Mouse (Mus musculus): ENCODE data around the gene Cep170b. TPM values are rescaled to one million over a fixed set of nuclear protein-coding genes. Genes with fewer than 3 reads are reported as not detected.

Gene Cep170b
- polyA plus RNA-seq, 1 experiment from 2014 or later: 4.3 TPM

- Histone ChIP-seq H3K4me2 (ENCODE audit: low read depth, low read length) (no peak overlapping the region), H3K9ac (ENCODE audit: low read length) (no peak overlapping the region), H3K4me3 (ENCODE audit: low read length) (no peak overlapping the region), H3K27me3 (ENCODE audit: control insufficient read depth, insufficient read depth, low read length) (no peaks in the 10 kb centered on the region), H3K9me3 (replicated peaks; ENCODE audit: control insufficient read depth, low read length) (no peaks in the 10 kb centered on the region), H3K27ac (ENCODE audit: low read length) (no peak overlapping the region), H3K4me1 (ENCODE audit: control insufficient read depth, insufficient read depth, low read length) (no peaks in the 10 kb centered on the region), H3K36me3 (ENCODE audit: control insufficient read depth, insufficient read depth) (peaks cover 13% of the 10 kb centered on the region)
- 85% methylated on average over 2 of the region's 2 CpGs for WGBS
- no peak for ATAC-seq (replicated peaks; ENCODE audit: extremely low read depth, insufficient read depth, low FRiP score)
Measured at GRCm38 (mm10) chr12:112734108-112734820, 14.0 kb downstream of the Cep170b start.

- H3K27ac ChIP-seq (ENCODE audit: low read length): no peak overlapping the region
- H3K36me3 ChIP-seq (ENCODE audit: control insufficient read depth, insufficient read depth): peaks cover 14% of the 10 kb centered on the region
- 86% methylated on average over 19 of the region's 19 CpGs for WGBS
- H3K4me2 ChIP-seq (ENCODE audit: low read depth, low read length): no peak overlapping the region
- no peaks in the 10 kb centered on the region for H3K4me1 ChIP-seq (ENCODE audit: control insufficient read depth, insufficient read depth, low read length)
- no peaks in the 10 kb centered on the region for H3K9me3 ChIP-seq (replicated peaks; ENCODE audit: control insufficient read depth, low read length)
- H3K9ac ChIP-seq (ENCODE audit: low read length): no peak overlapping the region
- H3K4me3 ChIP-seq (ENCODE audit: low read length): no peak overlapping the region
- H3K27me3 ChIP-seq (ENCODE audit: control insufficient read depth, insufficient read depth, low read length): no peaks in the 10 kb centered on the region
- no peak for ATAC-seq (replicated peaks; ENCODE audit: extremely low read depth, insufficient read depth, low FRiP score)
Measured at GRCm38 (mm10) chr12:112734881-112735655, 14.8 kb downstream of the Cep170b start.

GRCm38 (mm10) chr12:112735896-112736635, 15.8 kb downstream of the Cep170b start:
- Histone ChIP-seq H3K4me1 (ENCODE audit: control insufficient read depth, insufficient read depth, low read length) (no peaks in the 10 kb centered on the region), H3K4me3 (ENCODE audit: low read length) (no peak overlapping the region), H3K27ac (ENCODE audit: low read length) (no peak overlapping the region), H3K9ac (ENCODE audit: low read length) (no peak overlapping the region), H3K9me3 (replicated peaks; ENCODE audit: control insufficient read depth, low read length) (no peaks in the 10 kb centered on the region), H3K4me2 (ENCODE audit: low read depth, low read length) (no peak overlapping the region), H3K27me3 (ENCODE audit: control insufficient read depth, insufficient read depth, low read length) (no peaks in the 10 kb centered on the region), H3K36me3 (ENCODE audit: control insufficient read depth, insufficient read depth) (peaks cover 14% of the 10 kb centered on the region)
- no peak for ATAC-seq (replicated peaks; ENCODE audit: extremely low read depth, insufficient read depth, low FRiP score)
- WGBS: 91% methylated on average over 29 of the region's 29 CpGs

DNA sequence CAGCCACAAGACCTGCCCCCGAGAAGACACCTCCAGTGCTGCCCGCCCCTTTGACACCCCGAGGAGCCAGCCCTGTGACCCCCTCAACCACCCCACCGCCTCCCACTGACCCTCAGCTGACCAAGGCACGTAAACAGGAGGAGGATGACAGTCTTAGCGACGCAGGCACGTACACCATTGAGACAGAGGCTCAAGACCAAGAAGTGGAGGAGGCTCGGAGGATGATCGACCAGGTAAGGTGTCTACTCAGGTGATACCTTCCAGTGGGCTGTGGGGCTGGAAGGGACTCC, 16.3 kb downstream of the Cep170b start:
- ATAC-seq (replicated peaks; ENCODE audit: extremely low read depth, insufficient read depth, low FRiP score): no peak
- Histone ChIP-seq H3K27ac (ENCODE audit: low read length) (no peak overlapping the region), H3K4me2 (ENCODE audit: low read depth, low read length) (no peak overlapping the region), H3K9me3 (replicated peaks; ENCODE audit: control insufficient read depth, low read length) (no peaks in the 10 kb centered on the region), H3K4me3 (ENCODE audit: low read length) (no peak overlapping the region), H3K36me3 (ENCODE audit: control insufficient read depth, insufficient read depth) (peaks cover 14% of the 10 kb centered on the region), H3K4me1 (ENCODE audit: control insufficient read depth, insufficient read depth, low read length) (no peaks in the 10 kb centered on the region), H3K9ac (ENCODE audit: low read length) (no peak overlapping the region), H3K27me3 (ENCODE audit: control insufficient read depth, insufficient read depth, low read length) (no peaks in the 10 kb centered on the region)
- 82% methylated on average over 10 of the region's 10 CpGs for WGBS

DNA sequence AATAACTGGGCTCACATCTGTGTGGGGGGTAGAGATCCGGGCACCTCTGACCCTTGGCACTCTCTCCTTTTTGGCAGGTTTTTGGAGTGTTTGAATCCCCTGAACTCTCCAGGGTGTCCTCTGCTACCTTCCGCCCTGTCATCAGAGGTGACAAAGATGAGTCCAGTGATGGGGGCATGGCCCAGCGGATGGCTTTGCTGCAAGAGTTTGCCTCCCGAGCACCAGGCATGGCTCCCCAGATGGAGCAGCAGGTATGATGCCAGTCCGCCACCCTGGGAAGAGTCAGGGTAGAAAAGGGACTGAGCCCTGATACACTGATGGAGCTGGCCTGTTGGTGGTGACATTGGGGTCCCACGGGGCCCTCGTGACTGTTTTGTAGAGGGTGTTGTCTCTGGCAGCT, 16.8 kb downstream of the Cep170b start:
- Histone ChIP-seq H3K27me3 (ENCODE audit: control insufficient read depth, insufficient read depth, low read length) (no peaks in the 10 kb centered on the region), H3K4me2 (ENCODE audit: low read depth, low read length) (no peak overlapping the region), H3K9ac (ENCODE audit: low read length) (no peak overlapping the region), H3K36me3 (ENCODE audit: control insufficient read depth, insufficient read depth) (peaks cover 14% of the 10 kb centered on the region), H3K9me3 (replicated peaks; ENCODE audit: control insufficient read depth, low read length) (no peaks in the 10 kb centered on the region), H3K4me1 (ENCODE audit: control insufficient read depth, insufficient read depth, low read length) (no peaks in the 10 kb centered on the region), H3K4me3 (ENCODE audit: low read length) (no peak overlapping the region), H3K27ac (ENCODE audit: low read length) (no peak overlapping the region)
- ATAC-seq (replicated peaks; ENCODE audit: extremely low read depth, insufficient read depth, low FRiP score): no peak
- 90% methylated on average over 7 of the region's 7 CpGs for WGBS

GRCm38 (mm10) chr12:112737761-112738160, 17.5 kb downstream of the Cep170b start:
- peaks cover 4% of the 10 kb centered on the region for H3K4me1 ChIP-seq (ENCODE audit: control insufficient read depth, insufficient read depth, low read length)
- no peak overlapping the region for H3K27ac ChIP-seq (ENCODE audit: low read length)
- H3K36me3 ChIP-seq (ENCODE audit: control insufficient read depth, insufficient read depth): peaks cover 14% of the 10 kb centered on the region
- H3K4me3 ChIP-seq (ENCODE audit: low read length): no peak overlapping the region
- no peaks in the 10 kb centered on the region for H3K27me3 ChIP-seq (ENCODE audit: control insufficient read depth, insufficient read depth, low read length)
- no peak for ATAC-seq (replicated peaks; ENCODE audit: extremely low read depth, insufficient read depth, low FRiP score)
- no peak overlapping the region for H3K4me2 ChIP-seq (ENCODE audit: low read depth, low read length)
- H3K9me3 ChIP-seq (replicated peaks; ENCODE audit: control insufficient read depth, low read length): no peaks in the 10 kb centered on the region
- H3K9ac ChIP-seq (ENCODE audit: low read length): no peak overlapping the region
- WGBS: 86% methylated on average over 14 of the region's 14 CpGs

- Histone ChIP-seq H3K27ac (ENCODE audit: low read length) (no peak overlapping the region), H3K4me3 (ENCODE audit: low read length) (no peak overlapping the region), H3K27me3 (ENCODE audit: control insufficient read depth, insufficient read depth, low read length) (no peaks in the 10 kb centered on the region), H3K4me2 (ENCODE audit: low read depth, low read length) (no peak overlapping the region), H3K9me3 (replicated peaks; ENCODE audit: control insufficient read depth, low read length) (no peaks in the 10 kb centered on the region), H3K4me1 (ENCODE audit: control insufficient read depth, insufficient read depth, low read length) (peaks cover 10% of the 10 kb centered on the region), H3K9ac (ENCODE audit: low read length) (no peak overlapping the region), H3K36me3 (ENCODE audit: control insufficient read depth, insufficient read depth) (peaks cover 14% of the 10 kb centered on the region)
- WGBS: 91% methylated on average over 31 of the region's 31 CpGs
- ATAC-seq (replicated peaks; ENCODE audit: extremely low read depth, insufficient read depth, low FRiP score): no peak
Measured at GRCm38 (mm10) chr12:112738281-112739022, 18.2 kb downstream of the Cep170b start.

DNA sequence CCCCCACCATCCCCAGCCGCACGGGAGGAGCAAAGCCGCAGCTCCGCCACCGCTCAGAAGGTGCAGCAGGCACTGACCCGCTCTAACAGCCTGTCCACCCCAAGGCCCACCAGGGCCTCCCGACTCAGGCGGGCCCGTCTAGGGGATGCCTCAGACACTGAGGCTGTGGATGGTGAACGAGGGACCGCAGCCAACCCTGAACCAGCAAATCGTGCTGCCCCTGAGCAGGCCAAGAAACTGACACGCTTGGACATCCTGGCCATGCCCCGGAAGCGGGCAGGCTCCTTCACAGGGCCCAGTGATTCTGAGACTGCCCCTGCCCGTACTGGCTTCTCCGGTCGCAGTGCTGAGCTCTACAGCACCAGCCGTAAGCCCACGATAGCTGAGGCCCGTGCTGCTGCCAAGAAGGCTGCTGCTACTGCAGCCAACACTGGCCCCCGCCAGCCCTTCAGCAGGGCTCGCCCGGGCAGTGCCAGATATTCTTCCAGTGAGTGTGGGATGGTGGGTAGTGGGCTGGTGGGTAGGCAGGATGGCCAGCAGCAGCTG, 18.8 kb downstream of the Cep170b start:
- WGBS: 91% methylated on average over 24 of the region's 24 CpGs
- no peaks in the 10 kb centered on the region for H3K9me3 ChIP-seq (replicated peaks; ENCODE audit: control insufficient read depth, low read length)
- ATAC-seq (replicated peaks; ENCODE audit: extremely low read depth, insufficient read depth, low FRiP score): no peak
- peaks cover 15% of the 10 kb centered on the region for H3K4me1 ChIP-seq (ENCODE audit: control insufficient read depth, insufficient read depth, low read length)
- H3K4me3 ChIP-seq (ENCODE audit: low read length): no peak overlapping the region
- no peaks in the 10 kb centered on the region for H3K27me3 ChIP-seq (ENCODE audit: control insufficient read depth, insufficient read depth, low read length)
- peaks cover 14% of the 10 kb centered on the region for H3K36me3 ChIP-seq (ENCODE audit: control insufficient read depth, insufficient read depth)
- H3K4me2 ChIP-seq (ENCODE audit: low read depth, low read length): no peak overlapping the region
- no peak overlapping the region for H3K27ac ChIP-seq (ENCODE audit: low read length)
- H3K9ac ChIP-seq (ENCODE audit: low read length): no peak overlapping the region

All from heart, embryonic 16.5 days (tissue).